Mouse (Mus musculus): Measurements from ENCODE around the gene Hist1h2ad. TPM values are rescaled to one million over a fixed set of nuclear protein-coding genes. Genes with fewer than 3 reads are reported as not detected.

The Hist1h2ad gene
- total and polyA plus RNA-seq, 3 experiments: 13.2 to 744 TPM; not detected in 1

DNA sequence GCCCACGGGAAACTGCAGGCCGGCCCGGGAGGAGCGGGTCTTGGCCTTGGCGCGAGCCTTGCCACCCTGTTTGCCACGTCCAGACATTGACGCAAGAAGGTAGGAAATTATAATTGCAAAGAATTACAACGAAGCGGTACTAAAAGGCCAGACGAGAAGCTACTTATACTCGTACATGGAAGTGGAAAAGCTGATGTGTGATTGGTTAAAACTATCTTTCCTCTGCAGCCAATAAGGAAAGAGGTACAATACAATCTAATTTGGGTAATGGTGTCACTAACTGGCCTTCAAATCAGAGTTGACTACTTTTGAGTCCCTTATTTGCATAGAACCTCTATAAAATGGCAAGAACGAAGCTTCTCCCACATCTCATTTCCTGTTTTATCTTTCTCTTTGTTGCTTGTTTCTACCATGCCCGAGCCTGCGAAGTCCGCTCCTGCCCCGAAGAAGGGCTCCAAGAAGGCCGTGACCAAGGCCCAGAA lies 3.1 kb upstream of the Hist1h2ad start, which contains the start of the genes Hist1h2ae and Hist1h2bg:
Hist1h2ae (minus strand) TSS at position 199 of the 482 bp plus-strand sequence.
Hist1h2bg (plus strand) TSS at position 375 of the 482 bp plus-strand sequence.
- Histone ChIP-seq H3K79me2 (replicated peaks; ENCODE audit: control insufficient read depth, extremely low read depth, insufficient read depth, poor library complexity, severe bottlenecking) (no peaks in the 10 kb centered on the region), H3K4me1 (ENCODE audit: control insufficient read depth in 1 of 2, insufficient read depth in 2 of 2) (peaks cover 0 to 4% of the 10 kb centered on the region in 2 experiments; a peak in 1 of 4 replicates), H3K4me2 (ENCODE audit: insufficient read depth, low read depth, poor library complexity, severe bottlenecking) (peak within 1 kb of the TSS; percentile 82), H3K9ac (ENCODE audit: insufficient read depth, low read depth) (peak within 1 kb of the TSS; percentile 91), H3K36me3 (replicated peaks in 1 of 2; ENCODE audit: control insufficient read depth in 1 of 2, insufficient read depth in 1 of 2, low read length in 1 of 2) (no peaks in the 10 kb centered on the region), H3K27me3 (replicated peaks) (no peaks in the 10 kb centered on the region), H3K9me3 (replicated peaks; ENCODE audit: low read length) (no peaks in the 10 kb centered on the region), H3K4me3 (replicated peaks in 1 of 3; ENCODE audit: low read depth in 2 of 3, low read length in 2 of 3, poor library complexity in 1 of 3) (peak within 1 kb of the TSS; percentile 34 to 66 (median 36)), H3K27ac (ENCODE audit: insufficient read depth, low read depth) (peak within 1 kb of the TSS; percentile 98)
- peak; percentile 95 for DNase-seq (ENCODE audit: extremely low read depth)
- TF ChIP-seq NELFE (IDR thresholded peaks at IDR 0.05; ENCODE audit: low read depth, low read length): peak; percentile 65; the same call in 1 of the 2 replicates
- peak; percentile 74; the same call in 1 of the 2 replicates for TF ChIP-seq JUND (conservative IDR thresholded peaks at IDR 0.05; ENCODE audit: low read depth, low read length)
- TF ChIP-seq CHD2 (IDR thresholded peaks at IDR 0.05; ENCODE audit: low read length): peak; percentile 94
- TF ChIP-seq BHLHE40 (IDR thresholded peaks at IDR 0.05; ENCODE audit: low read depth, low read length): no peak
- peak; percentile 81 for TF ChIP-seq POLR2A (IDR thresholded peaks at IDR 0.05; ENCODE audit: low read depth, low read length)
- peak; percentile 99 for TF ChIP-seq TBP (conservative IDR thresholded peaks at IDR 0.05; ENCODE audit: low read depth, low read length)
- TF ChIP-seq IRF4 (IDR thresholded peaks at IDR 0.05; ENCODE audit: low read depth, low read length): no peak; the same call in 1 of the 2 replicates
- TF ChIP-seq ZMIZ1 (IDR thresholded peaks at IDR 0.05; ENCODE audit: low read depth, low read length): peak; percentile 97
- TF ChIP-seq MXI1 (IDR thresholded peaks at IDR 0.05; ENCODE audit: low read depth, low read length): peak; percentile 49
- TF ChIP-seq CTCF (conservative IDR thresholded peaks at IDR 0.05 in 1 of 2, IDR thresholded peaks at IDR 0.05 in 1 of 2; ENCODE audit: low read depth in 2 of 2, low read length in 2 of 2): no peak
- TF ChIP-seq HCFC1 (IDR thresholded peaks at IDR 0.05; ENCODE audit: low read depth, low read length): peak; percentile 71
- TF ChIP-seq JUN (IDR thresholded peaks at IDR 0.05; ENCODE audit: insufficient read depth, low read depth, low read length): peak; percentile 49; the same call in 1 of the 2 replicates
- peak; percentile 71 for TF ChIP-seq ELF1 (IDR thresholded peaks at IDR 0.05; ENCODE audit: low read depth, low read length)
- peak; percentile 96 for TF ChIP-seq TCF12 (IDR thresholded peaks at IDR 0.05; ENCODE audit: low read depth, low read length)
- TF ChIP-seq RCOR1 (conservative IDR thresholded peaks at IDR 0.05; ENCODE audit: low read depth, low read length): peak; percentile 52
- TF ChIP-seq GABPA (IDR thresholded peaks at IDR 0.05; ENCODE audit: insufficient replicate concordance, low read depth, low read length): no peak
- TF ChIP-seq ETS1 (conservative IDR thresholded peaks at IDR 0.05; ENCODE audit: low read depth, low read length): no peak; the same call in 1 of the 2 replicates
- TF ChIP-seq MEF2A (IDR thresholded peaks at IDR 0.05; ENCODE audit: borderline replicate concordance, low read depth, low read length): peak; percentile 76; the same call in 1 of the 2 replicates
- TF ChIP-seq PAX5 (IDR thresholded peaks at IDR 0.05; ENCODE audit: low read length): no peak
- no peak for TF ChIP-seq USF1 (IDR thresholded peaks at IDR 0.05; ENCODE audit: low read depth, low read length)
- TF ChIP-seq KAT2A (IDR thresholded peaks at IDR 0.05; ENCODE audit: insufficient replicate concordance, low read length): no peak
- 0 out of 2 replicates have a peak, but pooled peaks have one; percentile 62 for TF ChIP-seq E2F4 (IDR thresholded peaks at IDR 0.05; ENCODE audit: insufficient replicate concordance, low read depth, low read length)
- dilution Hi-C loops (cut with MboI; ENCODE audit: extremely low pct_ligation_motif_present, extremely low pct_unique_long_range_greater_than_20kb, low sequenced_read_pairs): no loop called here
- in situ Hi-C loops (cut with MboI; ENCODE audit: low pct_ligation_motif_present, low pct_unique_long_range_greater_than_20kb, low sequenced_read_pairs): loop anchor here (25.0 kb wide), 1 partner anchor 1834 kb away; the partner anchor contains the start of gene Hist1h4j

Data from CH12.LX (cell line).